Mouse (Mus musculus): ENCODE results near the gene Mff. TPM values are rescaled to one million over a fixed set of nuclear protein-coding genes. Genes with fewer than 3 reads are reported as not detected.

Gene Mff
- polyA plus RNA-seq (2016; fragmentation: Nextera tagmentation; extraction: Ambion mirVana): 232 and 249 TPM in 2 replicates

DNA sequence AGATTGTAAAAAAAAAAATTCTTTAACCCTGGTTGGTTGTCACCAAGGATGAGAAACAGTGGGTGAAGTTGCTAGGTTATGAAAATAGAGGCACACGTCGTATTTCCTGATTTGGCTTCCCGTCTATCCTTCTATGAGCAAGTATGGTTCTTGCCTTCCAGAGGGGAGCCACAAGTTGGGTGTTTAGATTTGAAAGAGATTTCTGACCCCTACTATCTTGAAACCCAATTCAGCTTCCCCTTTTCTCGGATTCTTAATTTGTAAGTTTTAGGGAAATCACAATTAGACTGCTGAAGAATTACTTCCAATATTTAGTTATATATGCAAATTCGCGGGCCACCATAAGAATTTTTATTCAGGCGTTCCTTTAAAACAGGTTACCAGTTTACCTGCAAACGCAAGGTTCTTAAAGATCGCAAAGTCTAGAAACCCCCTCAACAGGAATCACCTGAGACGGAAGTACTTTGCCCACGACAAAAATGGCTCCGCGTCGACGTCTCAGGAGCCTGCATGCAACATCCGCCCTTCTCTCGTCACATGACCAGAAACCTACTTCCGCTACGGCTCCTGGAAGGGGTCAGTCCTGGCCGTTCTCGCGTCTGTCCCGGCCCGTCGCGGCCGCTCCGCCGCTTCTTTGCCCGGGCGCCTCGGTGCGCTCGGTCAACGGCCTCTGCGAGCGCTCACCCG lies at the start of gene Mff:
Mff (plus strand) TSS at position 552 of the 687 bp plus-strand sequence.
- Histone ChIP-seq H3K9me3 (replicated peaks) (no peaks in the 10 kb centered on the region), H3K36me3 (peaks cover 20% of the 10 kb centered on the region), H3K4me1 (peaks cover 10% of the 10 kb centered on the region), H3K4me3 (peak within 1 kb of the TSS; percentile 91), H3K27me3 (ENCODE audit: low read depth, poor library complexity, severe bottlenecking) (peaks cover 16% of the 10 kb centered on the region), H3K27ac (replicated peaks) (peak within 1 kb of the TSS; percentile 96)
- 9% methylated on average over 38 of the region's 38 CpGs for WGBS
- DNase-seq (ENCODE audit: low spot score): peak; percentile 93

DNA sequence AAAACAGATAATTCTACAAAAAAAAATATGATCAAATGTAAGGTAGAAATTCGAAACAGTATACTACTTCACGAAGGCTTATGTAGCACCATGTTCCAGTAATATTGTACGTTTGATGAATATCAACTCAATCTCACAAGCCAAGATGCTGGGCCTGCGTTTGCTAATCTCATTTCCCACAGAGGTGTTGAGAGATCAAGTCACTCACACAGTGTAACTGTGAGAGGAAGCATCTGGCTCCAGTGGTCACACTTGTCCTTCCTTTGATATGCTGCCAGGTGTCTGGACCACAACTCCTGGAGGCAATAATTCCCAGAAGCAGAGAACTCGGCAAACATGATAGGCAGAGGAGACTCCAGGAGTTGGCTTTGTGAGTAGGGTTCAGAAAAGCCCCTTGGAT lies 38.4 kb upstream of the Mff start:
- Histone ChIP-seq H3K27me3 (ENCODE audit: low read depth, poor library complexity, severe bottlenecking) (no peaks in the 10 kb centered on the region), H3K27ac (replicated peaks) (no peak overlapping the region), H3K9me3 (replicated peaks) (no peaks in the 10 kb centered on the region), H3K36me3 (no peaks in the 10 kb centered on the region), H3K4me3 (no peak overlapping the region), H3K4me1 (no peaks in the 10 kb centered on the region)
- no peak for DNase-seq (ENCODE audit: low spot score)
- 89% methylated on average over 5 of the region's 5 CpGs for WGBS

DNA sequence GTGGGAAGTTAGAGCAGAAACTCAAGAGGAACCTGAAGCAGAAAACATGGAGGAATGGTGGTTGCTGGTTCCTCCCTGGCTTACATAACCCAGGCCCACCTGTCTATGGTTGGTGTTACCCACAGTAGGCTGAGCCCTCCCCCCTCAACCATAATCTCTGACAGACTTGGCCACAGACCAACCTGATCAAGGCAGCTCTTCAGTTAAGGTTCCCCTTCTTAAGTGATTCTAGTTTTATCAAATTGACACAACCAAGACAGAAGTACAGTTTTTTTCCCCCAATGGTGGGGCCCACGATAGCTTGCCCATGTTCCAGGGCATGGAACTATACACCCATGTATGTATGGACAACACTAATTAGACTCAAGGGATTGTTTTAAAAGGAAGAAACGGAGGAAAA lies 37.8 kb upstream of the Mff start:
- H3K36me3 ChIP-seq: no peaks in the 10 kb centered on the region
- 86% methylated on average over 2 of the region's 2 CpGs for WGBS
- H3K4me1 ChIP-seq: no peaks in the 10 kb centered on the region
- no peaks in the 10 kb centered on the region for H3K9me3 ChIP-seq (replicated peaks)
- H3K4me3 ChIP-seq: no peak overlapping the region
- H3K27ac ChIP-seq (replicated peaks): no peak overlapping the region
- no peaks in the 10 kb centered on the region for H3K27me3 ChIP-seq (ENCODE audit: low read depth, poor library complexity, severe bottlenecking)
- no peak for DNase-seq (ENCODE audit: low spot score)

DNA sequence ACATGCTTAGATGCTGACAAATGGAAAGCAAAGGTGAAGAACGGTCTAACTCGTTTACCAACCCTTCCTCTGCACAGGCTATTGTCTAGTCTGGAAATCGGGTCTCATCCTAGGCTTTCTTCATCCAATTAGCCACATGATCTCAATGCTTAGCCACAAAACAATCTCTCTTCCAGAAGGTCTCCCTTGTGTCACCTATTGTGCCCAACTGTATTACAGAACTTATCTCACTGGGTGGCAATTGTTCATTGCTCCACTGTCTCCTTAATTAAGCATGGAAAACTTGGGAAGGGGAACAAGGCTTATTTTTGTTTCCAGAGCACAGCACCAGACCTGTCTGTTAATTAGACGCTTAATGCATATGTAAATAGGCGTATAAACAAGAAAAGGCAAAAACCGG lies 36.8 kb upstream of the Mff start:
- Histone ChIP-seq H3K4me1 (0 out of 2 replicates have a peak, but pooled peaks cover under 1% of the 10 kb centered on the region), H3K9me3 (replicated peaks) (no peaks in the 10 kb centered on the region), H3K27ac (replicated peaks) (no peak overlapping the region), H3K4me3 (no peak overlapping the region), H3K27me3 (ENCODE audit: low read depth, poor library complexity, severe bottlenecking) (no peaks in the 10 kb centered on the region), H3K36me3 (no peaks in the 10 kb centered on the region)
- no peak for DNase-seq (ENCODE audit: low spot score)
- WGBS: 90% methylated on average over 6 of the region's 6 CpGs

DNA sequence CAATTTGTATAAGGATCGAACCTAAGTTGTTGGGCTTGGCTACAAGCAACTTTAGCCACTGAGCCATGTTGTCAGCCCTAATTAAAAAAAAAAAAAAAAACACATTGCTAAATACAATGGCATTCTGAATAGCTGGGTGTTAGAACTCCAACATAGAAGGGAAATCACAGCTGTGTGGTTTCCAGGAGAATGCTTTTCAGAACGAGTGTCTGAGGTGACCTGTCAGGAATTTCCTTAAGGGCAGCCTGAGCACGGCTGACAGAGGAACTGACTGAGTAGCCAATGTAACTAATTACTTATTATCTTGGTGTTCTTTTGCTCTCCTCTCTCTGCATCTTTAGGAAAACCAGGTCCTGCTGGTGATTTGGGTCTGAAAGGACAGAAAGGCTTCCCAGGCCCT lies 28.8 kb upstream of the Mff start:
- Histone ChIP-seq H3K36me3 (no peaks in the 10 kb centered on the region), H3K27me3 (ENCODE audit: low read depth, poor library complexity, severe bottlenecking) (no peaks in the 10 kb centered on the region; the same call in 1 of the 2 replicates), H3K4me1 (peaks cover 8% of the 10 kb centered on the region; the same call in 1 of the 2 replicates), H3K27ac (replicated peaks) (no peak overlapping the region), H3K4me3 (no peak overlapping the region), H3K9me3 (replicated peaks) (no peaks in the 10 kb centered on the region)
- WGBS: 59% methylated on average over 3 of the region's 3 CpGs
- DNase-seq (ENCODE audit: low spot score): no peak

DNA sequence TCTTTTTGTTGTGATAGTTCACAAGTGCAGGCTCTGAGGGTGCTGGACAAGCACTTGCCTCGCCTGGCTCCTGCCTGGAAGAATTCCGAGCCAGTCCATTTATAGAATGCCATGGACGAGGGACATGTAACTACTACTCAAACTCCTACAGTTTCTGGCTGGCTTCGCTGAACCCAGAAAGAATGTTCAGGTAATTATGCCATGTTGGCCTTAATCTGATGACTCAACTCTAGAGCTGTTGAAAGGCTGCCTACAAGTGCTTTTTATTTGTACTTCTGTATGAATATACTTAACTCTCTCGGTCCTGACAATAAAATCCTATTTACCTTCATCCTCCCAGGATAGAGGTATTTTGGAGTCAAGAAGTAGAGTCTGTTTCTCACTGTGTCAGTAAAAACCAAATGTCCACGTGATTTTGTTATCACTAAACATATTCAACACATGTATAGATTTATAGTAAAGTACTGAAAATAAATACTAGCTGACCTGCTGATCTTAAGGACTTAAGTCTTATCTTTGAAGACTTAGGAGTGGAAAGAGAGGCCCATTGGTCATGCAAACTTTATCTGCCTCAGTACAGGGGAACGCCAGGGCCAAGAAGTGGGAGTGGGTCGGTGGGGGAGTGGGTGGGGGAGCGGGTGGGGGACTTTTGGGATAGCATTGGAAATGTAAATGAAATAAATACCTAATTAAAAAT lies 6.7 kb upstream of the Mff start:
- H3K4me3 ChIP-seq: no peak overlapping the region

DNA sequence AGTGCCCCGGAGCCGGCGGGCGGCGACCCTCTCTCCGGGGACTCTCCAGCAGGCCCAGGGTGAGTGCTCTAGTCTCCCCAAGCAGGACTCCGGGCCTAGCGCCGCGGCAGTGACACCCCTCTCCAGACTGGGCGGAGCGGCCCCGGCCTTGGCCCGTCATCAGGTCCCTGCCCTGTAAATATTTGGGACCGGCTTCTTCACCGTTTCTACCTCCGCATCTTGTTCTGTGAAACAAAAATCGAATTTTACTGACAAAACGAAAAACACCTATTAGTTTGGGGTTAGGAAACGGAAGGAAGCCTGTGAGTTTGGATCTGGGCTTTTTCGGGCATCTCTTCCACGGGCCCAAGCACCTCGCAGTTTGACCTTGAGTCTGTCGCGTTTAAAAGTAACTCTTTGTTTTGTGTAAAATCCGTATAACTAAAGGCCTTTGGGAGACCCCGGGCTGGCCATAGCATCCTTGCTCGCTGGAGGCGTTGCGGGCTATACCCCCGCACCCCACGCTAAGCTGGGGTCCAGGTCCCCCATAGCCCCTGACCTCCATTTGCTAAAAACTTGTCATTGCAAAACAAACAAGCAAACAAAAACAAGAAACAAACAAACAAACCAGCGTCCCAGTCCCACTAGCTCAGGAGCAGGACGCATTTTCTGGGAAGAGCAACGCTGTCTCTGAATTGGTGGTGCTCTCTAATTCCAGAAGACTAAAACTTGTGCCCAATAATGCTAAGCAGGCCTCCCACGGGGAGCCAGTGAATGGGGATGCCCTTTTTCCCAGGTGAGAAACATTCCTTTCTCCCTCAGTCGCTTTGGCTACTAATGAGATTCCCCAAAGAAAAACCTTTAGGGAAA lies 560 bp downstream of the Mff start:
- H3K4me3 ChIP-seq: peak overlapping the region; percentile 91
- H3K9me3 ChIP-seq (replicated peaks): no peaks in the 10 kb centered on the region
- DNase-seq (ENCODE audit: low spot score): no peak
- peaks cover 27% of the 10 kb centered on the region for H3K36me3 ChIP-seq
- 2% methylated on average over 37 of the region's 37 CpGs for WGBS
- peak overlapping the region; percentile 96 for H3K27ac ChIP-seq (replicated peaks)
- peaks cover 16% of the 10 kb centered on the region for H3K27me3 ChIP-seq (ENCODE audit: low read depth, poor library complexity, severe bottlenecking)
- H3K4me1 ChIP-seq: peaks cover 10% of the 10 kb centered on the region

More for the DNA sequence above, 6.7 kb upstream of the Mff start:
- Histone ChIP-seq H3K36me3 (no peaks in the 10 kb centered on the region), H3K27ac (replicated peaks) (no peak overlapping the region), H3K27me3 (ENCODE audit: low read depth, poor library complexity, severe bottlenecking) (peaks cover 9% of the 10 kb centered on the region), H3K4me1 (no peaks in the 10 kb centered on the region), H3K9me3 (replicated peaks) (no peaks in the 10 kb centered on the region)
- DNase-seq (ENCODE audit: low spot score): no peak
- WGBS: 78% methylated on average over 9 of the region's 9 CpGs

DNA sequence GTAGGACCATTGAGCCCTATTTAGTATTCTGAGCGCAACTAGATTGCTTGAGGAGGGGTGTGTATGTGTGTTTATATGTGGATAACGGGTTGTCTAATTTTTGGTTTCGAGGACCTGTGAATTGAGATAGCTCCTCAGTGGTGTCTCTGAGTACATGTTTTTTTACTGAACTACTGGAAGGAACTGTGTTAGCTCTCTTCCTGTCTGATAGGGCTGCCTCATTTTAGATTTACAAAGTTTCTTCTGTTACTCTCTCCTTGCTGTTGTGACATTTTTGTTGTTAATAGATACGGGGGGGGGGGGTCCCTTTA lies 1.1 kb downstream of the Mff start:
- no peak for DNase-seq (ENCODE audit: low spot score)
- 52% methylated on average over 4 of the region's 4 CpGs for WGBS
- Histone ChIP-seq H3K4me1 (peaks cover 10% of the 10 kb centered on the region), H3K36me3 (peaks cover 33% of the 10 kb centered on the region), H3K27ac (replicated peaks) (no peak overlapping the region), H3K27me3 (ENCODE audit: low read depth, poor library complexity, severe bottlenecking) (peaks cover 16% of the 10 kb centered on the region), H3K4me3 (peak overlapping the region; percentile 91), H3K9me3 (replicated peaks) (no peaks in the 10 kb centered on the region)

DNA sequence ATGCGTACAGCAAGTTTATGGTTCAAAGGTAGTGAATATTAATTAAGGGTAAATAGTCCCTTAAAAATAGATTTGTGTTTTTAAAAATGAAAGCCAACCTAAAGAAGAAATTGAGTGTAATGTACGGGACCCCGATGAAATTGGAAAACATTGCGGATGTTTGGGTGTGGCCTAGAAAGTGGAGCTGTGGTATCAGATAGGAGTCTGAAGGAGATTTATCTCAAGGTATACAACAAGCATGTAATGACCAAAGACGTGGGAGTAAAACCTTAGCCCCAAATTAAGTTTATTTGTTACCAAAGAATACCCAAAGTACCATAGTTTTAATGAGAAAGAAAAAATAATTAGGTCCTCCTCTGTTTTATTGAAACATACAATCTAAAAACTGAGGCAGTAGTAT lies 1.8 kb downstream of the Mff start:
- Histone ChIP-seq H3K36me3 (peaks cover 40% of the 10 kb centered on the region), H3K4me1 (peaks cover 10% of the 10 kb centered on the region), H3K4me3 (no peak overlapping the region), H3K27ac (replicated peaks) (no peak overlapping the region), H3K27me3 (ENCODE audit: low read depth, poor library complexity, severe bottlenecking) (peaks cover 16% of the 10 kb centered on the region), H3K9me3 (replicated peaks) (no peaks in the 10 kb centered on the region)
- 95% methylated on average over 5 of the region's 5 CpGs for WGBS
- no peak for DNase-seq (ENCODE audit: low spot score)

DNA sequence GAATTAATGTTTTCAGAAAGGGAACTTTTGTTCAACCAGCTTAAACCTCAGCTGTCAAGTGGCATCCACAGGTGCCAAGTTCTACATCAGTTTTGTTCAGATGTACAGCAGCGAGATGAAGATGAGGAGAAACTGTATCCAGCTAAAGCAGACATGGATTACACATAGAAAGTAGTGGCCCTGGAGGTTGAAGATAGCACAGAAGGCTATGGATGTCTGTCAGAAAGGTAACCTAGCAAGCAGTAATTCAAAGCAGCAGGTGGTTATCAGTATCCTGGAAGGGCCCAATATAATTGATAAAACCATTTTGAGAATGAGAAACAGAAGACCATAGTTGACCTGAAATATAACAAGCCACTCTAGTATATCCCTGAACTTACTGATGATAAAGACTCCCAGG lies 8.7 kb downstream of the Mff start:
- Histone ChIP-seq H3K27me3 (ENCODE audit: low read depth, poor library complexity, severe bottlenecking) (no peaks in the 10 kb centered on the region), H3K36me3 (peaks cover 97% of the 10 kb centered on the region), H3K9me3 (replicated peaks) (no peaks in the 10 kb centered on the region), H3K27ac (replicated peaks) (no peak overlapping the region), H3K4me3 (no peak overlapping the region), H3K4me1 (no peaks in the 10 kb centered on the region)
- DNase-seq (ENCODE audit: low spot score): no peak
- 86% methylated on average over 1 of the region's 1 CpGs for WGBS

DNA sequence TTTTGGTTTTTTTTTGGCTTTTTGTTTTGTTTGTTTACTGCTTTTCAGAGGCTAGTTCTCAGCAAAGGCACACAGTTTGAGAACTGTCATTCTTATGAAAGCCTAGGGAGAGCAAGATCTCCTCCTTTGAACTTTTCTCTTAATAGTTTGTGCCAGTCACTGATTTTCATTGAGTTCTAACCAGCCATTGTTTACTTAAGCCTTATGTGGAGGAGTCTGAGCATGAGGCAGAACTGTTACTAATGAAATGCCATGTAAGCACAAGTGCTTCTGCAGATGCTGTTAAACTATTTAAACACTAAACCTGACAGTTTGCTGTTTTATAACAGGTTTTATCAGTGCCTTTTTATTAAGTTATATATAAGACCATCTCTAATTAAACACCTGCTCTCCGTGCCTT lies 13.4 kb downstream of the Mff start:
- no peak for DNase-seq (ENCODE audit: low spot score)
- no peak overlapping the region for H3K4me3 ChIP-seq
- H3K36me3 ChIP-seq: peaks cover 80% of the 10 kb centered on the region
- no peaks in the 10 kb centered on the region for H3K27me3 ChIP-seq (ENCODE audit: low read depth, poor library complexity, severe bottlenecking)
- no peak overlapping the region for H3K27ac ChIP-seq (replicated peaks)
- H3K9me3 ChIP-seq (replicated peaks): no peaks in the 10 kb centered on the region
- 92% methylated on average over 1 of the region's 1 CpGs for whole genome bisulfite sequencing
- H3K4me1 ChIP-seq: no peaks in the 10 kb centered on the region

DNA sequence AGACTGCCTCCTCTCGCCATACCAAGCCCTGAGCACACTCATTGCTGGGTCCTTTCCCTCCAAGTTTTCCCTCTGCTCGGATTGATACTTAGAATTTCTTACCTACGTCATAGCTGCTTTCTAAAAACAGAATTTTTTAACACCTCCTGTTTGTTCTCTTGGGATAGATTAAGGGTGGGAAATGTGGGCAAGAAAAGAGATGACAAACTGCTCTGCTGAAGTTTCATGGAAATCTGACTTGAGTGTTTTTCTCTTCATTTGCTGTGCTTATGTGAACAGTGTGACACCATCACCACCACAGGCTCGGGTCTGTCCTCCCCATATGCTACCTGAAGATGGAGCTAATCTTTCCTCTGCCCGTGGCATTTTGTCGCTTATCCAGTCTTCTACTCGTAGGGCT lies 16.8 kb downstream of the Mff start:
- H3K9me3 ChIP-seq (replicated peaks): no peaks in the 10 kb centered on the region
- no peaks in the 10 kb centered on the region for H3K27me3 ChIP-seq (ENCODE audit: low read depth, poor library complexity, severe bottlenecking)
- WGBS: 87% methylated on average over 7 of the region's 7 CpGs
- no peak for DNase-seq (ENCODE audit: low spot score)
- no peak overlapping the region for H3K4me3 ChIP-seq
- no peaks in the 10 kb centered on the region for H3K4me1 ChIP-seq
- H3K27ac ChIP-seq (replicated peaks): no peak overlapping the region
- peaks cover 52% of the 10 kb centered on the region for H3K36me3 ChIP-seq

DNA sequence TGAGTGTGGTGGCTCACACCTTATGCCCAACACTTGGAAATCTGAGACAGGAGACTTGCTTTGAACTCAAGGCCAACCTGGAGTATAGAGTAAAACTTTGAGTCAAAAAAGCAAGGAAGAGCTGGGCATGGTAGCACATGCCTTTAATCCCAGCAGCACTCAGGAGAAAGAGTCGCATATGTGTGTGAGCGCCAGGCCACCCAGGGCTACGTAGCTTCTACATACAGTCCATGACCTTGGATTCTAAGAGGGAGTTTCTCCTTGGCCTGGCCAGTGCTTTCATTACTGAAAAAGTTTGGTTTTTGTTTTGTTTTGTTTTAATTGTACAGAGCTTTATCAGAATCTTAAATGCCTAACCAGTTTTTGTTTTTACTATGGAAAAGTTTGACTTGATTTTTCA lies 19.3 kb downstream of the Mff start:
- Histone ChIP-seq H3K4me3 (no peak overlapping the region), H3K9me3 (replicated peaks) (no peaks in the 10 kb centered on the region), H3K36me3 (peaks cover 38% of the 10 kb centered on the region), H3K4me1 (no peaks in the 10 kb centered on the region), H3K27me3 (ENCODE audit: low read depth, poor library complexity, severe bottlenecking) (no peaks in the 10 kb centered on the region), H3K27ac (replicated peaks) (no peak overlapping the region)
- no peak for DNase-seq (ENCODE audit: low spot score)
- 93% methylated on average over 3 of the region's 3 CpGs for WGBS
